Mouse (Mus musculus) C2C12 (cell line): ENCODE results near the gene Baz1a.

Experiments used
- CEBPB ChIP-seq: IDR thresholded peaks from one replicate; pipeline ENCODE4 v1.6.1; 2011; ENCODE audit warnings: low read depth, mild to moderate bottlenecking, control low read depth, moderate library complexity
- CTCF ChIP-seq: IDR thresholded peaks from one replicate; pipeline ENCODE4 v1.5.1; 2011; ENCODE audit not compliant: control insufficient read depth, insufficient read depth, insufficient read length
- FOSL1 ChIP-seq: IDR thresholded peaks from one replicate; pipeline ENCODE4 v1.8.0; 2011; ENCODE audit warnings: mild to moderate bottlenecking, low read length; ENCODE audit not compliant: poor library complexity, insufficient read depth, severe bottlenecking
- MAX ChIP-seq: IDR thresholded peaks from one replicate; pipeline ENCODE4 v1.6.1; 2011; ENCODE audit warnings: mild to moderate bottlenecking, control low read depth
- MYOD1 ChIP-seq: IDR thresholded peaks from one replicate; pipeline ENCODE4 v1.6.1; 2011; ENCODE audit warnings: low read depth; ENCODE audit not compliant: control insufficient read depth, insufficient read length
- MYOG ChIP-seq: IDR thresholded peaks from one replicate; pipeline ENCODE4 v1.6.1; 2011; ENCODE audit not compliant: control insufficient read depth, insufficient read length; ENCODE audit errors: extremely low read depth
- USF1 ChIP-seq: IDR thresholded peaks from one replicate; pipeline ENCODE4 v1.6.1; 2011; ENCODE audit warnings: low read depth, mild to moderate bottlenecking, control low read depth, moderate library complexity

DNA sequence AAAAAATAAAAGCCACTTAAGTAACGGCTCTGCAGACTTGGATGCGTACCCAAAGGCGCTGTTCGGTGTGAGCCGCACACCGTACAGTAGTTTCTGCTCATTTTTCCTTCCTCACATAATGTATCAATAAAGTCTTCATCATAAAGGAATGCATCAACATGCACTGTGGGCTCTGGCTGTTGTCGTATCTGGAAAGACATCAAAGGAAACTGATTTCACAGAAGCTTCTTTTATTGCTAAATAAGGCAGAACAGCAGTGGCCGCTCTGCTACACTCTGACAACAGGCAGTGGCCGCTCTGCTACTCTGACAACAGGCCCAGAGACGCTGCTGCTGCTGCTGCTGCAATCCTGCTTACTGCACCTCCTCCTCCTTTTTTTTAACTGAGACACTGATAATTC lies 46.9 kb upstream of the Baz1a start:
- no peak for TF ChIP-seq CTCF
- TF ChIP-seq MYOG = no peak
- no peak for TF ChIP-seq MAX
- no peak for TF ChIP-seq CEBPB
- no peak for TF ChIP-seq FOSL1
- no peak for TF ChIP-seq MYOD1
- TF ChIP-seq USF1 = no peak
